Mouse (Mus musculus) bone marrow macrophage, adult 2 months (primary cell): ENCODE data around the gene Tnfsf13b.

Source experiments
- CTCF ChIP-seq: IDR thresholded peaks from 2 replicates; pipeline ENCODE4 v1.5.1; 2012; ENCODE audit warnings: low read depth, mild to moderate bottlenecking, low read length, moderate library complexity
- POLR2A ChIP-seq: IDR thresholded peaks from 2 replicates; pipeline ENCODE4 v1.6.1; 2012; ENCODE audit warnings: mild to moderate bottlenecking, low read depth, low read length, borderline replicate concordance

DNA sequence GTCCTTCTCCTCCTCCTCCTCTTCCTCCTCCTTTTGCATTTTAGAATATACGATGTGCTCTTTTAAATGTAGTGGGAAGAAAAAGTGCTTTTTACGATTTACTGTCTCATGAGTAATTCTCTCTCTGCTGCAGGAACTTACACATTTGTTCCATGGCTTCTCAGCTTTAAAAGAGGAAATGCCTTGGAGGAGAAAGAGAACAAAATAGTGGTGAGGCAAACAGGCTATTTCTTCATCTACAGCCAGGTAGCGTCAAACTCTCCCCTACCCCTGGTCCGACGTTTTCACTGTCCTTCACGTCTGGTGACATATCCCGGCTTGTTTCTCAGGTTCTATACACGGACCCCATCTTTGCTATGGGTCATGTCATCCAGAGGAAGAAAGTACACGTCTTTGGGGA is 24.9 kb downstream of the Tnfsf13b start:
- no peak for TF ChIP-seq POLR2A
- no peak for TF ChIP-seq CTCF
